Mouse (Mus musculus): Measurements from ENCODE around the gene Prss32.
"Not testable (repeated sequence)": the region's sequence is repeated elsewhere in the genome, so short reads cannot be mapped to it uniquely, and the experiment has no call there.

Gene Prss32

DNA sequence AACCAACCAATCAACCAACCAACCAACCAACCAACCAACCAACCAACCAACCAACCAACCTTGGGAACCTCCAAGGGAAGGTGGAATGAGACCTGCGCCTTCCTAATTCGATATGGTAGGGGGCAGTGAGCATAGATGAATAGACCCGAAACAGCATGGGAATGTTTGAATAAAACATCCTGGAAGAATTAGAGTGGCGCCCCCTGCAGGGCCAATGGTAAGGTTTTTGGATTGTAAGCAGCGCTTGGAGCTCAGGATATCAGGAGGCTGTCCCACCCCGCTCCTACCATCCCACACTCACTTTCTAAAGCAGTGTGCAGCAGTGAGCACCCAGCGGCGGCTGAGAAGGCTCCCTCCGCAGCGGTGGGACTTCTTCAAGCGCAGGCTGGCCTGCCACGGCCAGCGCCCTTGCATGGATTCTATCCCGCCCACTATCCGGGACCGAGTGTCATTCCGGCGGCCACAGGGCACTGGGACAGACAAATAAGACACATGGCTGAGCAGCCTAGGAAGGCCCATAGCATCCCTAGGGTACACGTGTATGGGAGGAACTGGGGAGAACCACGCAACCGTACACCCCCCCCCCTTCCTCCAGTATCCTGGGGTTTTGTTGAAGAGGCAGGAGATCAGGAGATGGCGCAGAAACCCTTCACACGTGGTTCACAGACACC, 379 bp upstream of the Prss32 start:
- no peak for DNase-seq

DNA sequence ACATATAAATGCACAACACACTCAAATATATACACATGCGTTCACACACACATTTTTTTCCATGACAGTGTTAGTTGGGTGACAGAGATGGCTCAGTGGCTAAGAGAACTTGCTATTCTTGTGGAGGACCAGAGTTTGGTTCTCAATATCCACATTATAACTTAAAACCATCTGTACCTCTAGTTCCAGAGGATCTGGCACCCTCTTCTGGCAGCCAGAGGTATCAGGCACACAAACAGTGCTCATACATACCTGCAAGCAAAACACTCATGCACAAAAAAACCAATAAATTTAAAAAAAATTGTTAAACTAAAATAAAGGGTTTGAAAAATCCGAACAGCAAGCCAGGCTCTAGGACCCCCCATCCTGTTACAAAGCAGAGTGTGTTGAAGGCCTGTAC, 6.4 kb downstream of the Prss32 start:
- DNase-seq = no peak

DNA sequence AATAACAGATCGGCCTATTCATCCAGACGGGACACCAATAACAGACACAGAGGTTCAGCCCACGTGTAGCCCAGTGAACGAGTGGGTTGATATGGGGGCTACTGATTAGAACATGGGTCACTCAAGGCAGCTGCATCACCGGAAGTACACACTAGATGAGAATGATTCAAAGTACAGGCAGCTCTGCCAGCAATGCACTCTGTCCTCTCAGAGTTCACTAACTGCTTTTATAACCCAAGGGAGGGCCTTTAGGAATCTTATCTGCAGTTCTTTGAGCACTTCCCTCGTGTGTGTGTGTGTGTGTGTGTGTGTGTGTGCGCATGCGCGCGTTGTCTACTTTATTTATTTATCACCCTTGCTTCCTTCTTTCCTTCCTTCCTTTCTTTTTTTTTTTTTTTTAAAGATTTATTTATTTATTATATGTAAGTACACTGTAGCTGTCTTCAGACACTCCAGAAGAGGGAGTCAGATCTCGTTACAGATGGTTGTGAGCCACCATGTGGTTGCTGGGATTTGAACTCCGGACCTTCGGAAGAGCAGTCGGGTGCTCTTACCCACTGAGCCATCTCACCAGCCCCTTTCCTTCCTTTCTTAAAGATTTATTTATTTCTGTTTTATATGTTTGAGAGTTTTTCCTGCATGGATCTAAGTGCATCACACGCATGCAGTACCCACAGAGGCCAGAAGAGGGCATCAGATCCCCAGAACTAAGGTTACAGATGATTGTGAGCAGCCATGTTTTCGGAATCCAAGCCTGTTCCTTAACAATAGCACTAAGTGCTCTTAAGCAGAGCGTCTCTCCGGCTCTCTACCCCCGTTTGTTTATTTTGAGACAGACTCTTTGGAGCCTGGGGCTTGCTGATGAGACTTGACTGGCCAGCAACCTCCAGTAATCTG, 7.4 kb downstream of the Prss32 start:
- DNase-seq = peak; percentile 66 to 78

DNA sequence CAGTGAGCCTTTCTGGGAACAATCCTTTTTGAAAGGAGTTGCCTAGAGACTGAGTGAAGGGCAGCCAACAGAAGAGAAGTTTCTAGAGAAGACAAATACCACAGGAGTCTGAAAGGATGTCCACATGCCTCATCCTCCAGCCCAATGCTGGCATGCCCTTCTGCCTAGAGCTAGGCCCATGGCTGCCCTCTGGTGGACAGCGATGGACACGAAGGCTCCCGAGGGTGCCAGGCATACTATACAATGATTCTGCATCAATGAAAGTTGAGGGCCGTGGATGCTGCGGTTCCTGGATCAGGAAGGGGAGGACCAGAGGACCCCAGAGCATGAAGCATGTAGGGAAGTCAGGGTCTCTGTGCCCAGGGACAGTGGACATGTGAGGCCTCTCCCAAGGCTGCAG, 9.6 kb downstream of the Prss32 start:
- DNase-seq = peak; percentile 24 to 66

DNA sequence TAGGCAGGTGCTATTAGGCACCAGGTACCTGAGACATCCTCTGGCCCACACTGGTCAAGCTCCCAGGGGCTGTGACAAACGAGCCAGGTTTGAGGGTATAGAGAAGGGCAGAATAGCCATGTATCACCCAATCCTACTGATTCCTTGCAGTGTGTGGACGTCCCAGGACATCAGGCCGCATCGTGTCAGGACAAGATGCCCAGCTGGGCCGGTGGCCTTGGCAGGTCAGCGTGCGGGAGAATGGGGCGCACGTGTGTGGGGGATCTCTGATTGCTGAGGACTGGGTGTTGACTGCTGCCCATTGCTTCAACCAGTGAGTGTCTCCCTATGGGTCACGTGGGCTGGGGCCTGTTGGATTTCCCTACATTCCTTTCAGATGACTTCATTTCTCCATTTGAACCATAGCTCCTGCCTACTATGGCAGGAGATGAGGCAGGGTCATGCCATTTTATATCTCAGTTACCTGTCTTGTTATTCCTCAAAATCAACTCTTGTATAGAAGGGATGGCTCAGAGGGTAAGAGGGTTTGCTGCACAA, 10.6 kb downstream of the Prss32 start:
- DNase-seq = no peak

DNA sequence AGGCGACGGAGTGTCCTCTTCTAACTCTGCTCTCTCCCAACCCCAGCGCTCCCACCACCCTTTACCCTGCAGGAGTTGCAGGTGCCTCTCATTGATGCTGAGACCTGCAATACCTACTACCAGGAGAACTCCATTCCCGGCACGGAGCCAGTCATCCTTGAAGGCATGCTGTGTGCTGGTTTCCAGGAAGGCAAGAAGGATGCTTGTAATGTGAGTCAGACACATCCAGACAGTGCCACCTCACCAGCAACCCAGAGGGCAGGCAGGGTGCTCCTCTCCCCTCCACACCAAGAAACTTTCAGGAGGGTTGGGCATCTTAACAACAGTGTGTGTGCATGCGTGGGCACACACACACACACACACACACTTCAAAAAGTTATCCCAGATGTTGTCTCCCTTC, 13.5 kb downstream of the Prss32 start:
- no peak for DNase-seq

DNA sequence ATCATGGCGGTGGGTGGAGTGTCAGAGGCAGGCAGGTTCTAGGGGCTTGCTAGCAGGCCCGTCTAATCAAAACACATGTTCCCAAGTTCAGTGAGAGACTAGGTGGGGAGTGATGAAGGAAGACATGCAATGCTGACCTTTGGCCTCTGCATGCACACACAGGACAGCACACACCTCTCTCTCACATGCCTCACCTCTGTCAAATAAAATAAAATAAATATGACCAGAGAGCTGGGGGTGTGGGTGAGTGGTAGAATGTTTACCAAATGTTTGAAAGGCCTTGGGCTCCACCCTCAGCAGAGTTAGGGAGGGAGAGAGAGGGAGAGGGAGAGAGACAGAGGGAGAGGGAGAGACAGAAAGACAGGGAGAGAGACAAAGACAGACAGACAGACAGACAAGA, 14.3 kb downstream of the Prss32 start:
- DNase-seq = no peak

DNA sequence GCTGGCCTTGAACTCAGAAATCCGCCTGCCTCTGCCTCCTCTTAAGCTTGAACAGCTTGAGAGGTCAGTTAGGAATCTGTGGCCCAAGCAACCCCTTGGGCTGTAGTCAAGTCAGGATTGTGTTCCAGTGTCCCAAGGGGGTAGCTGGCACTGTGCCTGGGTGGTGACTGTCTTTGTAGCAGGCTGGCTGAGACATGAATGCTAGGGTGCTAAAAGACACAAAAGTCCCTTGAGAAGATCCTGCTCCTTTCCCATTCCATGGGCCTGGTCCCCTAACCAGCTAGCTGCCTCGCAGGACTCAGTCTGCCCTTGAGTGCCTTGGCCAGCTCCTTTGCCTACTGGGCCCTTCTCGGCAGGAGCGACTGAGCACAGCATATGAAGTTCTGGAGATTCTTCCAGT, 19.3 kb downstream of the Prss32 start:
- DNase-seq = peak in 1 of 2 experiments; percentile 26

DNA sequence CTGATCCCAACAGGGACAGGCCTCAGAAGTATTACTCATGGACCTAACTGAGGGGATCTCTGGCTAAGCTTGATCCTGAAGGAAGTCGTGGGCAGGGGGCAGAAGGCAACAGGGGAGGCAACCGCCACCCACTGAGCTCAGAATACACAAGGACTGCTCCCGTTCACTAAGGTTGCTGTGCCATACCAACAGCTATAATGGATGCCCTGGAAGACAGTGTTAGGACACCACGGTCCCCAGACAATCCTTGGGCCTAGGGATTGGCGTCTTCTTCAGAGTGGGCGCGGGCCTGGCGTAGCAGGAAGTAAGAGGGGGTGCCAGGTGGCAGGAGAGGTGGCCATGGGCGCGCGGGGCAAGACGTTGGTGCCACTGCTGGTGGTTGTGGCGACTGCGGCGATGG, 24.1 kb downstream of the Prss32 start, which contains the start of gene Prss21:
Prss21 (plus strand) TSS at position 301 of the 400 bp plus-strand sequence.
- DNase-seq = no peak

DNA sequence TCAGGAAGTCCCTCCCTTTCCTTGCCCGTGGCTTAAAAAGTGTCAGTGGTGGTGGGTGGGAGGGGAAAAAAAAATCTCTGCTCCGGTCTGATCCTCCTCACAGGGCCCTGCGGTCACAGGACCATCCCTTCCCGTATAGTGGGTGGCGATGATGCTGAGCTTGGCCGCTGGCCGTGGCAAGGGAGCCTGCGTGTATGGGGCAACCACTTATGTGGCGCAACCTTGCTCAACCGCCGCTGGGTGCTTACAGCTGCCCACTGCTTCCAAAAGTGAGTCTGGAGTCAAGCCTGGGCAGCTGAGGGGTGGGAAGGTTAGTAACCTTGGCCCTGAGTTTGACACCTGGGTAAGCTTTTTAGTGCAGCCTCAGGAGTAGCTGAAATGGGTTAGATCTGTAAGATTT, 24.9 kb downstream of the Prss32 start:
- no peak for DNase-seq

DNA sequence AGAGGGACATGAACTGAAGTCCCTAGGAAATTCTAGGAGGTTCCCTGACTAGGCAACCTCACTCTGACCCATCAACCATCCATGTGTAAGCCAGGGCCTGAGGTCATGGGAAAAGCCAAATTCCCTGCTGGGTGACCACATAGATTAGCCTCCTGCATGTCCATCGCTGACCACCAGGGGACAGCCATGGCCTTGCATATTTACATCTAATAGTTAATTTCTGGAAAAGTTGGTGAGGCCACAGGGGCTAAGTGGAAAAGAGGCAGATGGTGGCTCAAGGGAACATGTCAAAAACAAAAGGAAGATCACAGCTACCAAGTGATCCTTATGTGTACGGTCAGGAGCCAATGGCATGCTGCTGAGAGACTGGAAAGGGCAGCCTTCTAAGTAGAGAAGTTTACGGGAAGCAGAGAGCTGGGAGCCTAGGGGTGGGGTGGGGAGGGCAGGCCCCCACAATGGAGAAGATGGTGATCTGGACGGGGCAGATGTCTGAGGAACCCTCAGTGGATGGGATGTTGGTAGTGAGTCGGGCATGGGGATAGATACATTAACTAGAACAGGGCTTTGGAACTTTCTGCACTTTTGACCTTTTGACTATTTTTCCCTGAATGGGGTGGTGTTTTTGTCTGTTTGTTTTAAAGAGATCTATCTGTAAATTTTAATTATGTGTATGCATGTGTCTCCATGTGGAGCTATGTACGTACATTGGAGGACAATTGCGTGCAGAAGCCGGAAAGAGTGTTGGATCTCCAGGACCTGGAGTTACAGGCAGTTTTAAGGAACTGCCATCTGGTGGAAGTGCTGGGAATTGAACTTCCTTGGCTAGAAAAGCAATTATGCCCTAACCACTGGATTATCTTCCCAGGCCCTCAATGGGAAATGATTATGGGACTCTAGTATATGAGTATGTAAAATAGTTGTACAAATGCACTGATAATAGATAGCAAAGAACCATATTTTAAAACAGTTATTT, 30.5 kb downstream of the Prss32 start:
- peak; percentile 56 to 75 for DNase-seq

DNA sequence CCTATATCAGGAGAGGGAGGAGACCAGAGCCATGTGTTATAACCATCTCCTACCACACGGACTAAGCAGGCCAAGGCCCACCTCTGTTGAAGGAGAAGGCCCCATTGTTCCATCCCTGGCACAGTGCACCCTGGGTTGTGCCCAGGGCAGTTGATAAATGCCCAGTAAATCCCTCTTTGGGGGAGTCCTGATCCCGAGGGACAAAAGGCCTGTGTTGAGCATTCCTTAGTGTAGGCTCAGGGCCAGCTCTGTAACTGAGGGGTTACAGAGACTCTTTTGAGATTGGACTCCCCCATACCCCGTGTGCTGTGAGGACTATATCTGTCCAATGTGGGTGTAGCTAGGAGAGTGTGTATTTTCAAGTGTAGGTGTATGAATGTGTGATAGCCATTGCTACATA, 33.1 kb downstream of the Prss32 start:
- no peak for DNase-seq

DNA sequence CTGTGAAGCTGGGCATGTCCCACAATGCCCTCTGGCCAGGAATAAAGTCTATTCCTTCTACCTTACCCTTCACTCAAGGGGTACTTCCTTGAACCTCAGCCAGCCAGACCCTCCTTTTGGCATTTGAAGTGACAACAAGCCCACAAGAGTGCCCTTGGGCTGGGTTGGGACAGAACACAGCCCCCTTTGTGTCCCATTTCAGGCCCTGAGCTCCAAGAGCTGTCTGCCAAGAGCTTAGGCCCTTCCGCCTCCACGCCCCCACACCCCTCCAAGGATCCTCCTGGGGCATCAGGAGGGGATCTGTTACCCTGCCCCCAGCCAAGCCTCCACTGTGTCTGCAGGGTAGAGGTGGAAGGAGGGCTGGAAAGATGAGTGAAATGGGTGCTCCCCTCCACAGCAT, 33.5 kb downstream of the Prss32 start:
- no peak for DNase-seq

DNA sequence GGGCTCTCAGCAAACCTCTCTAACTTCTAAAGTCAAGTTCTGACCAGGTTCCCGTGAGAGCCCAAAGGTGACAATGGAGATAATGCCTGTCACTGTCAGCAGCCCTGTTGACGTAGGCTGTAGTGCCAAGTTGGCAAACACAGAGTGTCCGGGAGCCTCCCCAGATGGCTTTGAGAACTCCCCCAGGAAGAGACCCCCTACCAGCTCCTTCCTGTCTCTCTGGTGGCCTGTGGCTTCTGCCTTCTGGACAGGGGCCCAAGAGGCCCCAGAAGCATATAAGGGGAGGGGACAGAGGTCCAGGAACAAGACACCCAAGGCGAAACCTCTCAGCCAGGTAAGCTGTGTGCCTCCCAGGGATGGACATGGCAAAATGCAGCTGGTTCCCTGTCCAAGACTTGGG, 36.9 kb downstream of the Prss32 start, which contains the start of the genes Dcpp1 and Dcpp2:
Dcpp1 (plus strand) TSS at position 301 of the 400 bp plus-strand sequence.
Dcpp2 (plus strand) TSS at position 305 of the 400 bp plus-strand sequence.
- not testable (repeated sequence) for DNase-seq

Measured in cerebellum, postnatal 25 days (tissue).